Mouse (Mus musculus) embryonic facial prominence, embryonic 12.5 days (tissue): ENCODE measurements at regions not wholly inside any gene's neighbourhood (a gene's known extent, or its start where the extent isn't known, plus 50 kb on each side); places are given as distances from the start of the nearest gene placed in this dataset.
"Not testable (repeated sequence)": the region's sequence is repeated elsewhere in the genome, so short reads cannot be mapped to it uniquely, and the experiment has no call there.

Experiments
- ATAC-seq: fragments of 200-750 bp; cut with Nextera tagmentation; 2 replicates; pipeline ENCODE4 v1.8.0; 2017; ENCODE audit not compliant: insufficient number of reproducible peaks, insufficient read depth, low FRiP score, low TSS enrichment
- H3K27ac ChIP-seq: fragments of 300-500 bp; sonication (generic); 2 replicates; pipeline ENCODE4 v1.5.1; 2016; ENCODE audit warnings: mild to moderate bottlenecking
- H3K27me3 ChIP-seq: fragments of 300-500 bp; sonication (generic); 2 replicates; pipeline ENCODE4 v1.6.1; 2016; ENCODE audit warnings: mild to moderate bottlenecking, moderate library complexity
- H3K36me3 ChIP-seq: fragments of 300-500 bp; sonication (generic); 2 replicates; pipeline ENCODE4 v1.6.1; 2016; ENCODE audit warnings: mild to moderate bottlenecking
- H3K4me1 ChIP-seq: fragments of 300-500 bp; sonication (generic); 2 replicates; pipeline ENCODE4 v1.6.1; 2016
- H3K4me2 ChIP-seq: fragments of 300-500 bp; sonication (generic); replicated peaks from 2 replicates; pipeline ENCODE4 v1.6.1; 2016; ENCODE audit warnings: mild to moderate bottlenecking, moderate library complexity
- H3K4me3 ChIP-seq: fragments of 300-500 bp; sonication (generic); 2 replicates; pipeline ENCODE4 v1.5.1; 2016; ENCODE audit warnings: mild to moderate bottlenecking
- H3K9ac ChIP-seq: fragments of 300-500 bp; sonication (generic); 2 replicates; pipeline ENCODE4 v1.6.1; 2016; ENCODE audit warnings: mild to moderate bottlenecking, moderate library complexity
- H3K9me3 ChIP-seq: fragments of 300-500 bp; sonication (generic); 2 replicates; pipeline ENCODE4 v1.6.1; 2016; ENCODE audit warnings: mild to moderate bottlenecking, moderate library complexity
- WGBS: fragments of 180-500 bp; shearing (Covaris S2); methylation state at CpG from one replicate; pipeline ENCODE4 v1.1.7; 2016; 5-methylcytosine and 5-hydroxymethylcytosine counted together

- H3K4me3 ChIP-seq, result no peak overlapping the region
- no peak overlapping the region for H3K9ac ChIP-seq
- no peaks in the 10 kb centered on the region for H3K27me3 ChIP-seq
- 75% methylated on average over 4 of the region's 4 CpGs for WGBS
- no peak for ATAC-seq
- no peak overlapping the region for H3K4me2 ChIP-seq
- H3K36me3 ChIP-seq, result no peaks in the 10 kb centered on the region
- H3K4me1 ChIP-seq, result no peaks in the 10 kb centered on the region
- no peak overlapping the region for H3K27ac ChIP-seq
- H3K9me3 ChIP-seq, result no peaks in the 10 kb centered on the region
Measured at GRCm38 (mm10) chr1:35881521-35881920, 186.7 kb upstream of the Hs6st1 start.

- H3K27ac ChIP-seq, result no peak overlapping the region
- H3K27me3 ChIP-seq, result no peaks in the 10 kb centered on the region
- 58% methylated on average over 1 of the region's 1 CpGs for WGBS
- no peak overlapping the region for H3K9ac ChIP-seq
- no peak overlapping the region for H3K4me2 ChIP-seq
- H3K4me3 ChIP-seq, result no peak overlapping the region
- H3K9me3 ChIP-seq, result no peaks in the 10 kb centered on the region
- no peaks in the 10 kb centered on the region for H3K4me1 ChIP-seq
- ATAC-seq, result no peak
- no peaks in the 10 kb centered on the region for H3K36me3 ChIP-seq
Measured at GRCm38 (mm10) chr1:35882101-35882500, 186.1 kb upstream of the Hs6st1 start.

- Histone ChIP-seq H3K4me2 (no peak overlapping the region), H3K9ac (no peak overlapping the region), H3K36me3 (no peaks in the 10 kb centered on the region), H3K27ac (no peak overlapping the region), H3K27me3 (no peaks in the 10 kb centered on the region), H3K4me1 (no peaks in the 10 kb centered on the region), H3K9me3 (peaks cover 8% of the 10 kb centered on the region; the same call in 1 of the 2 replicates), H3K4me3 (no peak overlapping the region)
- WGBS, result 64% methylated on average over 19 of the region's 19 CpGs
- ATAC-seq, result no peak
Measured at GRCm38 (mm10) chr1:35889731-35890499, 178.3 kb upstream of the Hs6st1 start.

- no peak for ATAC-seq
- WGBS, result 68% methylated on average over 15 of the region's 15 CpGs
- Histone ChIP-seq H3K4me2 (no peak overlapping the region), H3K9me3 (peaks cover 11% of the 10 kb centered on the region; the same call in 1 of the 2 replicates), H3K36me3 (no peaks in the 10 kb centered on the region), H3K4me3 (no peak overlapping the region), H3K4me1 (no peaks in the 10 kb centered on the region), H3K27me3 (no peaks in the 10 kb centered on the region), H3K27ac (no peak overlapping the region), H3K9ac (no peak overlapping the region)
Measured at GRCm38 (mm10) chr1:35890500-35890900, 177.7 kb upstream of the Hs6st1 start.

DNA sequence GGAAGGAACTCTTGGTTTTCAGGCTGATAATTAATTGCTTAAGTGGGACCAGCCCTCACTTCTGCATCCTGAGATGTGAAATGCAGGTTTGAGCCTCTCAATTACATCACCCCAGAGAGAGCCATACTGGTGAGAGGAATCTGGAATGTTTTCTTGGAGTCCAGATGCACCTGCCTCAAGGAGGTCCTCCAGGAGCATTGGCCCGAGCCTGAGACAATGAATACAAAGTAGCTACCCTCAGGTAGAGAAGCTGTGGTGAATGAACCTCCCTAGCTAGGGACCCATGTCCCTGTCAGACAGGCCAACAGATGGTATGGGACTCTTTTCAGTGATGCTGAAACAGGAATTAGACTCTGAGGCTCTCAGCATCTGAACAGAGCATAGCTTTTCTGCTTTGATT, 168.7 kb upstream of the Hs6st1 start:
- Histone ChIP-seq H3K4me3 (no peak overlapping the region), H3K9me3 (peaks cover 7% of the 10 kb centered on the region; the same call in 1 of the 2 replicates), H3K9ac (no peak overlapping the region), H3K4me1 (no peaks in the 10 kb centered on the region), H3K4me2 (no peak overlapping the region), H3K36me3 (no peaks in the 10 kb centered on the region), H3K27ac (no peak overlapping the region), H3K27me3 (no peaks in the 10 kb centered on the region)
- no peak for ATAC-seq
- WGBS, result 63% methylated on average over 1 of the region's 1 CpGs

- Histone ChIP-seq H3K4me3 (no peak overlapping the region), H3K36me3 (no peaks in the 10 kb centered on the region), H3K9me3 (no peaks in the 10 kb centered on the region), H3K4me2 (no peak overlapping the region), H3K4me1 (peaks cover 7% of the 10 kb centered on the region; the same call in 1 of the 2 replicates), H3K9ac (no peak overlapping the region), H3K27me3 (no peaks in the 10 kb centered on the region), H3K27ac (no peak overlapping the region)
- WGBS, result 92% methylated on average over 9 of the region's 9 CpGs
- ATAC-seq, result no peak
Measured at GRCm38 (mm10) chr1:35904001-35904547, 164.1 kb upstream of the Hs6st1 start.

GRCm38 (mm10) chr1:35913551-35913950, 154.6 kb upstream of the Hs6st1 start:
- no peaks in the 10 kb centered on the region for H3K27me3 ChIP-seq
- H3K4me3 ChIP-seq, result no peak overlapping the region
- H3K4me2 ChIP-seq, result no peak overlapping the region
- WGBS, result 77% methylated on average over 4 of the region's 4 CpGs
- no peaks in the 10 kb centered on the region for H3K36me3 ChIP-seq
- H3K9ac ChIP-seq, result no peak overlapping the region
- ATAC-seq, result no peak
- no peaks in the 10 kb centered on the region for H3K9me3 ChIP-seq
- H3K4me1 ChIP-seq, result no peaks in the 10 kb centered on the region
- no peak overlapping the region for H3K27ac ChIP-seq

GRCm38 (mm10) chr1:35914175-35914574, 154.0 kb upstream of the Hs6st1 start:
- H3K27me3 ChIP-seq, H3K27ac ChIP-seq, H3K4me2 ChIP-seq, H3K36me3 ChIP-seq, ATAC-seq, H3K4me1 ChIP-seq, H3K9me3 ChIP-seq, H3K4me3 ChIP-seq, H3K9ac ChIP-seq: not testable (repeated sequence)
- WGBS, result 89% methylated on average over 8 of the region's 8 CpGs

DNA sequence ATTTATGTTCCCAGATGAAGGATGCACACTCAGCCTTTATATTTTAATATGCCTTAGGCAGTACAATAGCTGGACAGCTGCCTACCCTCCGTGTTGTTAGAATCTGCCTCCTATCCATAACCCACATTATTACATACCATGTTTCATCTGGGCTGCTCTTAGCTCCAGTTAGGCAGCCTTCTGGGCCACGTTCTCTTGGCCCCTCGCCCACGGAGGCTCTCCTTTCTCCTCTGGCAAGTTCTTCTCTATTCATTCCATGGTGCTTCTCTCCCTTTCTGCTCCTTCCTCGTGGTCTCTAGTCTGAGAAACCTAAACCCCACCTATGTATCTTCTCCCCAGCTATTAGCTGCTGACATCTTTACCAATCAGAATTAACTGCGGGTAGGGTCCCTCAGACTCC, 152.7 kb upstream of the Hs6st1 start:
- 86% methylated on average over 6 of the region's 6 CpGs for WGBS
- H3K36me3 ChIP-seq, result no peaks in the 10 kb centered on the region
- no peaks in the 10 kb centered on the region for H3K27me3 ChIP-seq
- H3K4me3 ChIP-seq, result no peak overlapping the region
- H3K4me1 ChIP-seq, result no peaks in the 10 kb centered on the region
- H3K9me3 ChIP-seq, result no peaks in the 10 kb centered on the region
- no peak for ATAC-seq
- no peak overlapping the region for H3K27ac ChIP-seq
- H3K4me2 ChIP-seq, result no peak overlapping the region
- no peak overlapping the region for H3K9ac ChIP-seq

DNA sequence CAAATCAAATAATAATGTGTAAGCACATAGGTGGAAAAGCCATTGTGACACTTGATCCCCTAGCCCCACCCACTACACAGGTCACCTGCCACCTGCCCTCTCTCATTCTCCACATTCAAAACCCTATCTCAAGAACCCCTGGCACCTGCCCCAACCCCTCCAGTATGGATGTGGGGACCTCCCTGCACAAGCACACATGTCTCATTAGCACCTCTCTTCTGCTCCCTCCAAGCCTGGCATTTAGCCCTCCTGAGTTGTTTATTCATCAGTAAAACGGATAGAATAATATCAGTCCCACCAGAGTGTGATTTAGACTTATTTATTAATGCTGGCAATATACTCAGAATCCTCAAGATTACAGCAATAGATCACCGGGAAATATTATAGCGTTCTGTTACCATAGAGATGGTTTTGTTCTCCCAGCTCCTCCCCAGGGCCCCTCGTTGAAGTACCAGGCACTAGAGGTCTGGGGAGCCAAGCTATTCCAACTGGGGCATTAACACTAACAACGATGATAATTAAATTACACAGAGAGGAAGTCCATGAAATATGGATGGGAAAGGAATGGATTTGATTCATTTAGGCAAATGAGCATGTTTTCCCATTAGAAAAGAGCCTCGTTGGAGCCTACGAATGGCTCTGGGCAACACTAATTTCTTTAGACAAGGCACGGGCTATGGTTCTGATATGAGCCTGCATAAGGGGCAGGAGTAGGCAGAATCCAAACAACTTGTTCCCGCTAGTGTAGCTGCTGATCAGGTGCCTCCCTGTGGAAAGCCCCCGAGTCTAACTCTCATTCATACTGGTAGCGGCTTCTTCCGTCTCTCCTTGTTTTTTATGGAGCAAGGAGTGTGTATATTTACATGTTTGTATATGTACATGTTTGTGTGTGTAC, 148.1 kb upstream of the Hs6st1 start:
- no peaks in the 10 kb centered on the region for H3K36me3 ChIP-seq
- no peak overlapping the region for H3K4me2 ChIP-seq
- no peak for ATAC-seq
- H3K27me3 ChIP-seq, result no peaks in the 10 kb centered on the region
- no peaks in the 10 kb centered on the region for H3K4me1 ChIP-seq
- no peak overlapping the region for H3K27ac ChIP-seq
- H3K4me3 ChIP-seq, result no peak overlapping the region
- 68% methylated on average over 12 of the region's 12 CpGs for WGBS
- no peaks in the 10 kb centered on the region for H3K9me3 ChIP-seq
- H3K9ac ChIP-seq, result no peak overlapping the region

DNA sequence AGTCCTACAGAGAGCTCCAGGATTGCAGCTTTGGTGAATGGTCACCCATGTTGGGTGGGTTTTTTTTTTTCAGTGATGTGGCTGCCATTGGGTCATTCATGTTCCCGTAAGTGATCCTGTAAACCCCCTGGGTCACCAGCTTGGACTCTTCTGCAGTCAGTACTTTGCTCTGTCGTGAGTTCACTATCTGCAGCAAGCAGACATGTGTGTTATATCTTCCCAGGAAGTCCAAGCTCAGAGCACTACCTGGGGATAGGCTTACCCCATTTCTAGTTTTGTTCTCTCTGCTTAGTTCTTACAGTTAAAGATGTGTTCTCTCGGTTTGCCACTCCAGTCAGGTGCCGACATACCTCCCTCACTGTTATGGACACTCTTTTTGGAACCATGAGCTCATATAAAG, 143.4 kb upstream of the Hs6st1 start:
- Histone ChIP-seq H3K4me3 (no peak overlapping the region), H3K27ac (no peak overlapping the region), H3K27me3 (no peaks in the 10 kb centered on the region), H3K36me3 (no peaks in the 10 kb centered on the region), H3K9me3 (no peaks in the 10 kb centered on the region), H3K9ac (no peak overlapping the region), H3K4me1 (peaks cover 13% of the 10 kb centered on the region), H3K4me2 (no peak overlapping the region)
- no peak for ATAC-seq
- WGBS, result 87% methylated on average over 4 of the region's 4 CpGs

DNA sequence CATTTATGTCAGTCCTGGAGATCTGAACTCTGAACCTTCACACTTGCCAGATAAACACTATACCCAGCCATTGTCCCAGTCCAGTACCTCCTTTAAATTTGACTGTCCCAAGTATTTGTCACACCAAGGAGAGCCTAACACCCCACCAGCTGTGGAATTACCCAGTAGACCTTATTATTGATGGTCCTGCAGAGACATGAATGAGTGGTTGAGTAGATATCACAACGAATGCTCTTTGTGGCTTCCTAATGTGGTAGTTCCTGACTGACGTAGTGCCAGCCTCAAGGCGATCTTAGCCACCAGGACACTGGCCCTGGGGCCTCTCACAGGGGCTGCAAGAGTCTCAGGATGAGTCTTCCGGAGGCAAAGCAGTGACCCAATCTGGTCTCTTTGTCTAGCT, 142.9 kb upstream of the Hs6st1 start:
- no peak overlapping the region for H3K27ac ChIP-seq
- H3K9me3 ChIP-seq, result no peaks in the 10 kb centered on the region
- no peak overlapping the region for H3K4me3 ChIP-seq
- no peak for ATAC-seq
- no peaks in the 10 kb centered on the region for H3K36me3 ChIP-seq
- H3K4me2 ChIP-seq, result no peak overlapping the region
- 89% methylated on average over 4 of the region's 4 CpGs for WGBS
- no peak overlapping the region for H3K9ac ChIP-seq
- H3K27me3 ChIP-seq, result no peaks in the 10 kb centered on the region
- H3K4me1 ChIP-seq, result peaks cover 13% of the 10 kb centered on the region
